ENCODE assay signal across 8 mouse cellular contexts in genomic region chr8:94183117-94183516, GRCm38 (mm10). TPM values are rescaled to one million over a fixed set of nuclear protein-coding genes. Genes with fewer than 3 reads are reported as not detected.
DNase-seq lines count a peak whose midpoint lies in the region; ATAC-seq and TF ChIP-seq lines count a peak whose summit lies in the region.

No protein-coding gene starts in this region.

- H3K27ac ChIP-seq in left cerebral cortex, adult 2 months = peak overlapping the region; percentile 47
- no peak overlapping the region for H3K27ac ChIP-seq in embryonic facial prominence, embryonic 11.5 days (replicated peaks; ENCODE audit: low read depth, low read length)
- peak overlapping the region; percentile 64 for H3K27ac ChIP-seq in heart, adult 2 months
- H3K27ac ChIP-seq in liver, embryonic 13.5 days = peak overlapping the region; percentile 97
- peak overlapping the region; percentile 68 for H3K27ac ChIP-seq in stomach, embryonic 14.5 days (ENCODE audit: low read length)

- H3K9me3 ChIP-seq in embryonic facial prominence, embryonic 11.5 days (replicated peaks; ENCODE audit: control insufficient read depth, low read length) = no peaks in the 10 kb centered on the region
- H3K9me3 ChIP-seq in liver, embryonic 13.5 days (replicated peaks) = no peaks in the 10 kb centered on the region
- H3K9me3 ChIP-seq in stomach, embryonic 14.5 days (ENCODE audit: control insufficient read depth, low read depth, low read length) = no peaks in the 10 kb centered on the region

- peaks cover 66% of the 10 kb centered on the region for H3K27me3 ChIP-seq in embryonic facial prominence, embryonic 11.5 days (ENCODE audit: control insufficient read depth, insufficient read depth, low read length)
- no peaks in the 10 kb centered on the region for H3K27me3 ChIP-seq in heart, adult 2 months (ENCODE audit: control insufficient read depth, insufficient read depth, low read length)
- H3K27me3 ChIP-seq in liver, embryonic 13.5 days = peaks cover 34% of the 10 kb centered on the region
- no peaks in the 10 kb centered on the region for H3K27me3 ChIP-seq in myocyte (ENCODE audit: control insufficient read depth, insufficient read depth, insufficient read length)
- peaks cover 26% of the 10 kb centered on the region for H3K27me3 ChIP-seq in stomach, embryonic 14.5 days (ENCODE audit: control insufficient read depth, insufficient read depth, low read length)

- peak overlapping the region; percentile 29 for H3K4me2 ChIP-seq in embryonic facial prominence, embryonic 11.5 days (ENCODE audit: low read depth, low read length)
- peak overlapping the region; percentile 90 for H3K4me2 ChIP-seq in liver, embryonic 13.5 days
- H3K4me2 ChIP-seq in myocyte (ENCODE audit: low read depth) = peak overlapping the region; percentile 97
- H3K4me2 ChIP-seq in stomach, embryonic 14.5 days (replicated peaks; ENCODE audit: low read depth, low read length) = peak overlapping the region; percentile 44

- H3K36me3 ChIP-seq in embryonic facial prominence, embryonic 11.5 days (replicated peaks; ENCODE audit: control insufficient read depth, insufficient read depth, low read depth, low read length) = no peaks in the 10 kb centered on the region
- H3K36me3 ChIP-seq in heart, adult 2 months (ENCODE audit: control insufficient read depth, insufficient read depth, low read length) = no peaks in the 10 kb centered on the region; the same call in 1 of the 2 replicates
- H3K36me3 ChIP-seq in liver, embryonic 13.5 days = peaks cover 17% of the 10 kb centered on the region
- no peaks in the 10 kb centered on the region for H3K36me3 ChIP-seq in myocyte (ENCODE audit: control insufficient read depth, insufficient read depth)
- H3K36me3 ChIP-seq in stomach, embryonic 14.5 days (ENCODE audit: control insufficient read depth, insufficient read depth, low read length) = no peaks in the 10 kb centered on the region

- intact Hi-C loops in left cerebral cortex, adult 2 months (cut with DNase I) = loop anchor here (2.0 kb wide), 1 partner anchor 16 kb away; no protein-coding TSS in a partner anchor
- intact Hi-C loops in heart, adult 2 months (cut with DNase I) = no loop called here

- H3K4me3 ChIP-seq in left cerebral cortex, adult 2 months = peak overlapping the region; percentile 23
- H3K4me3 ChIP-seq in embryonic facial prominence, embryonic 11.5 days (ENCODE audit: low read depth, low read length) = no peak overlapping the region; the same call in 1 of the 2 replicates
- H3K4me3 ChIP-seq in heart, adult 2 months = peak overlapping the region; percentile 29; the same call in 1 of the 2 replicates
- peak overlapping the region; percentile 80 for H3K4me3 ChIP-seq in liver, embryonic 13.5 days (replicated peaks)
- peak overlapping the region; percentile 11 for H3K4me3 ChIP-seq in myocyte
- H3K4me3 ChIP-seq in stomach, embryonic 14.5 days (ENCODE audit: low read depth, low read length) = peak overlapping the region; percentile 20

- H3K4me1 ChIP-seq in embryonic facial prominence, embryonic 11.5 days (ENCODE audit: control insufficient read depth, insufficient read depth, low read length) = peaks cover 2% of the 10 kb centered on the region; the same call in 1 of the 2 replicates
- peaks cover 1% of the 10 kb centered on the region for H3K4me1 ChIP-seq in heart, adult 2 months (ENCODE audit: control insufficient read depth, insufficient read depth, low read length)
- H3K4me1 ChIP-seq in liver, embryonic 13.5 days (replicated peaks) = peaks cover 86% of the 10 kb centered on the region
- H3K4me1 ChIP-seq in stomach, embryonic 14.5 days (ENCODE audit: control insufficient read depth, insufficient read depth, low read length) = peaks cover 22% of the 10 kb centered on the region; the same call in 1 of the 2 replicates

- peak; percentile 57 for ATAC-seq in embryonic facial prominence, embryonic 11.5 days (replicated peaks; ENCODE audit: insufficient number of reproducible peaks, low FRiP score, low TSS enrichment, low read depth)
- peak; percentile 63 for ATAC-seq in liver, embryonic 13.5 days (ENCODE audit: low read depth)
- ATAC-seq in stomach, embryonic 14.5 days (ENCODE audit: insufficient number of reproducible peaks, insufficient read depth, low FRiP score, low read depth) = peak; percentile 70

- under 1% methylated on average over 16 of the region's 16 CpGs for WGBS in embryonic facial prominence, embryonic 11.5 days
- under 1% methylated on average over 16 of the region's 16 CpGs for WGBS in heart, adult 2 months
- WGBS in liver, embryonic 13.5 days (ENCODE audit: insufficient replicate concordance) = under 1% methylated on average over 16 of the region's 16 CpGs
- 0% methylated on average over 16 of the region's 16 CpGs for WGBS in stomach, embryonic 14.5 days

- TF ChIP-seq CTCF in left cerebral cortex, adult 2 months (IDR thresholded peaks at IDR 0.05) = peak; percentile 64
- TF ChIP-seq CTCF in heart, adult 2 months (IDR thresholded peaks at IDR 0.05) = peak; percentile 86

- TF ChIP-seq POLR2A in heart, adult 2 months (IDR thresholded peaks at IDR 0.05; ENCODE audit: insufficient read depth, low read depth, low read length) = no peak; the same call in none of the 2 replicates
- no peak for TF ChIP-seq POLR2A in myocyte (IDR thresholded peaks at IDR 0.05; ENCODE audit: insufficient read length, low read depth)

- H3K9ac ChIP-seq in embryonic facial prominence, embryonic 11.5 days (replicated peaks; ENCODE audit: low read length) = no peak overlapping the region
- H3K9ac ChIP-seq in heart, adult 2 months (ENCODE audit: low read depth, low read length) = peak overlapping the region; percentile 74
- H3K9ac ChIP-seq in liver, embryonic 13.5 days = peak overlapping the region; percentile 75
- H3K9ac ChIP-seq in stomach, embryonic 14.5 days (replicated peaks; ENCODE audit: low read depth, low read length) = no peak overlapping the region

- H3ac ChIP-seq in myocyte (ENCODE audit: control insufficient read depth, insufficient read length) = no peak overlapping the region

- DNase-seq in left cerebral cortex, adult 2 months (ENCODE audit: extremely low spot score in 1 of 2, low spot score in 2 of 2) = peak; percentile 66 to 80
- no peak for DNase-seq in left cerebral cortex, adult 8-10 months (ENCODE audit: low spot score in 2 of 2)
- DNase-seq in embryonic facial prominence, embryonic 11.5 days (ENCODE audit: low spot score) = peak; percentile 86
- DNase-seq in heart, adult 2 months = peak; percentile 85 to 87
- peak; percentile 81 for DNase-seq in kidney, adult 18-20 months
- peak; percentile 96 for DNase-seq in liver, embryonic 13.5 days

- TF ChIP-seq EP300 in heart, adult 2 months (IDR thresholded peaks at IDR 0.05; ENCODE audit: insufficient read depth, low read depth, low read length) = peak; percentile 61; the same call in 1 of the 2 replicates

- no peaks in the 10 kb centered on the region for H3K79me2 ChIP-seq in heart, adult 2 months (replicated peaks; ENCODE audit: control insufficient read depth, insufficient read depth, low read length)
- peaks cover 14% of the 10 kb centered on the region for H3K79me2 ChIP-seq in myocyte (ENCODE audit: control insufficient read depth, insufficient read depth)

RNA-seq across cellular contexts. Expression of gene Mt1, which starts 4.2 kb away (rescaled TPM):
- 100 to 1,000 TPM; 490 to 507 TPM for total RNA-seq in left cerebral cortex, adult 2 months (2021)
- 100 to 1,000 TPM; 307 to 666 (median 449) TPM for total RNA-seq in left cerebral cortex, adult 8-10 months (2022)
- 99.7 and 108 TPM in 2 replicates for polyA plus RNA-seq in embryonic facial prominence, embryonic 11.5 days (2014; fragmentation: Nextera tagmentation; extraction: Ambion mirVana)
- total RNA-seq in heart, adult 2 months (2021) = 100 to 1,000 TPM; 279 to 438 TPM
- polyA plus RNA-seq in heart, adult 2 months (2012; rRNA removed) = 420 and 727 TPM in 2 replicates
- polyA plus RNA-seq in liver, embryonic 13.5 days (2015; fragmentation: Nextera tagmentation; extraction: Ambion mirVana) = 3,562 and 4,215 TPM in 2 replicates
- 1,165 TPM for polyA plus RNA-seq in myocyte (2012; fragmentation: generic; extraction: Trizol)
- 888 and 910 TPM in 2 replicates for polyA plus RNA-seq in stomach, embryonic 14.5 days (2014; fragmentation: Nextera tagmentation; extraction: Ambion mirVana)

RNA-seq across cellular contexts. Expression of gene Mt2, which starts 10.7 kb away (rescaled TPM):
- 100 to 1,000 TPM; 384 to 423 TPM for total RNA-seq in left cerebral cortex, adult 2 months (2021)
- 100 to 1,000 TPM; 287 to 602 (median 391) TPM for total RNA-seq in left cerebral cortex, adult 8-10 months (2022)
- polyA plus RNA-seq in embryonic facial prominence, embryonic 11.5 days (2014; fragmentation: Nextera tagmentation; extraction: Ambion mirVana) = 32.1 and 33.5 TPM in 2 replicates
- 10 to 100 TPM; 51.8 to 74.4 TPM for total RNA-seq in heart, adult 2 months (2021)
- 15.6 and 32.2 TPM in 2 replicates for polyA plus RNA-seq in heart, adult 2 months (2012; rRNA removed)
- polyA plus RNA-seq in liver, embryonic 13.5 days (2015; fragmentation: Nextera tagmentation; extraction: Ambion mirVana) = 1,104 and 1,162 TPM in 2 replicates
- 699 TPM for polyA plus RNA-seq in myocyte (2012; fragmentation: generic; extraction: Trizol)
- 310 and 332 TPM in 2 replicates for polyA plus RNA-seq in stomach, embryonic 14.5 days (2014; fragmentation: Nextera tagmentation; extraction: Ambion mirVana)

RNA-seq across cellular contexts. Expression of gene Mt3, which starts 30.7 kb away (rescaled TPM):
- total RNA-seq in left cerebral cortex, adult 2 months (2021) = 100 to 1,000 TPM; 848 to 875 TPM
- total RNA-seq in left cerebral cortex, adult 8-10 months (2022) = 100 to 1,000 TPM; 785 to 962 (median 864) TPM
- 5.9 and 7.0 TPM in 2 replicates for polyA plus RNA-seq in embryonic facial prominence, embryonic 11.5 days (2014; fragmentation: Nextera tagmentation; extraction: Ambion mirVana)
- 1 to 10 TPM; 2.9 to 3.8 TPM for total RNA-seq in heart, adult 2 months (2021)
- 3.5 and 6.1 TPM in 2 replicates for polyA plus RNA-seq in heart, adult 2 months (2012; rRNA removed)
- 0.45 and 0.47 TPM in 2 replicates for polyA plus RNA-seq in liver, embryonic 13.5 days (2015; fragmentation: Nextera tagmentation; extraction: Ambion mirVana)
- 0.32 TPM for polyA plus RNA-seq in myocyte (2012; fragmentation: generic; extraction: Trizol)
- 3.6 and 6.4 TPM in 2 replicates for polyA plus RNA-seq in stomach, embryonic 14.5 days (2014; fragmentation: Nextera tagmentation; extraction: Ambion mirVana)

RNA-seq across cellular contexts. Expression of gene Nup93, which starts 31.2 kb away (rescaled TPM):
- 10 to 100 TPM; 48.7 to 51.4 TPM for total RNA-seq in left cerebral cortex, adult 2 months (2021)
- total RNA-seq in left cerebral cortex, adult 8-10 months (2022) = 10 to 100 TPM; 48.3 to 54.1 (median 49.8) TPM
- polyA plus RNA-seq in embryonic facial prominence, embryonic 11.5 days (2014; fragmentation: Nextera tagmentation; extraction: Ambion mirVana) = 132 and 138 TPM in 2 replicates
- 10 to 100 TPM; 13.7 to 15.5 TPM for total RNA-seq in heart, adult 2 months (2021)
- polyA plus RNA-seq in heart, adult 2 months (2012; rRNA removed) = 11.7 and 18.4 TPM in 2 replicates
- 58.7 and 65.6 TPM in 2 replicates for polyA plus RNA-seq in liver, embryonic 13.5 days (2015; fragmentation: Nextera tagmentation; extraction: Ambion mirVana)
- 38.1 TPM for polyA plus RNA-seq in myocyte (2012; fragmentation: generic; extraction: Trizol)
- 74.6 and 82.1 TPM in 2 replicates for polyA plus RNA-seq in stomach, embryonic 14.5 days (2014; fragmentation: Nextera tagmentation; extraction: Ambion mirVana)

RNA-seq across cellular contexts. Expression of gene Mt4, which starts 46.1 kb away (rescaled TPM):
- total RNA-seq in left cerebral cortex, adult 2 months (2021) = not detected
- not detected for total RNA-seq in left cerebral cortex, adult 8-10 months (2022)
- not detected in 2 replicates for polyA plus RNA-seq in embryonic facial prominence, embryonic 11.5 days (2014; fragmentation: Nextera tagmentation; extraction: Ambion mirVana)
- not detected for total RNA-seq in heart, adult 2 months (2021)
- not detected in 2 replicates for polyA plus RNA-seq in heart, adult 2 months (2012; rRNA removed)
- polyA plus RNA-seq in liver, embryonic 13.5 days (2015; fragmentation: Nextera tagmentation; extraction: Ambion mirVana) = 0.78 and 0.98 TPM in 2 replicates
- not detected for polyA plus RNA-seq in myocyte (2012; fragmentation: generic; extraction: Trizol)
- polyA plus RNA-seq in stomach, embryonic 14.5 days (2014; fragmentation: Nextera tagmentation; extraction: Ambion mirVana) = not detected in 2 replicates

Comparison
In these comparisons a context has a peak if more than half of its experiments do, and no peak if none do; other contexts are left out.
1. DNase-seq: peak in left cerebral cortex, adult 2 months (2 of 2), embryonic facial prominence, embryonic 11.5 days (single experiment), heart, adult 2 months (2 of 2), kidney, adult 18-20 months (single experiment) and liver, embryonic 13.5 days (single experiment); none in left cerebral cortex, adult 8-10 months (0 of 2).
2. H3K4me2 ChIP-seq: peak in every context shown above with its lines; median percentile 97 in myocyte; 90 in liver, embryonic 13.5 days; 44 in stomach, embryonic 14.5 days; 29 in embryonic facial prominence, embryonic 11.5 days.
3. H3K9ac ChIP-seq: peak in heart, adult 2 months (single experiment) and liver, embryonic 13.5 days (single experiment); none in embryonic facial prominence, embryonic 11.5 days (single experiment) and stomach, embryonic 14.5 days (single experiment).
4. Peak in every context shown above with its lines, with median percentiles within 50 percentile points of each other: ATAC-seq.